In the genomic region with DNA sequence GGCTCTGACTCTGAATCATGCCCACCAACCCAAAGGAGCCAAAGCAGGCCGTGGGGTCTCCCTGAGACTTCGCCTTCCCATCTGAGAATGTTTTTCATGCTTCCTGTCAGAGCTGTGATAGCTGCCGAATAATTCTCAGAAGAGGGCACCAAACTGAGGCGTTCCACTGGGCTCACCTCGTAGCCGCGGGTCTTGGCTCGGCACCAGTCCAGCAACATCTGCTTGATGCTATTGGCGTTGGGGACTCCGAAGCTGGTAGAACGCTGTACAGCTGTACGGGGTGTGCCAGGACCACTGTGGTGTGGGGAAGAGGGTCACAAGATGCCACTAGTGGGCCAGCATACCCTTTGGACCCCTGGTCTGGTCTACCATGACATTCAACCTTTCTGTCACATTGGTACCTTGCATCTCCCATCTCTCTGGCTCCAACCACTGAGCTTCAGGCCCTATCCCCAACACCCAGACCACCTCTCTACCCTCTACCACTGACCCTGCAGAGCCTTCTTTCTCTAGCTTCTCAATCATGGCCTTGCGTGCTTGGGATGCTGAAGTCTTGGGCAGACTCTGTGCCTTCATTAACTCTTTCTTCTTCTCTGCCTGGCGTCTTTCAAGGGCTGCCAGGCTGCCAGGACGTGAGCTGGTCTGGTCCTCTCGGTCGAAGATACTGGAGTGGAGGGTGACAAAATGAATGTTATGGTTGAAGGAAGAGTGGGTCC, we compare ENCODE assay signal across 22 mouse cellular contexts. TPM values are rescaled to one million over a fixed set of nuclear protein-coding genes. Genes with fewer than 3 reads are reported as not detected.
DNase-seq lines count a peak whose midpoint lies in the region; TF ChIP-seq lines count a peak whose summit lies in the region.
"Had no signal": no experiment of that assay in that cellular context is flagged by ENCODE, and none has a peak within 500 bp of the region (broad histone marks: within the 10 kb centered on the region; RNA-seq: fewer than 3 reads in every experiment).

No protein-coding gene starts in this region.

- TF ChIP-seq POLR2A in myocyte (IDR thresholded peaks at IDR 0.05; ENCODE audit: insufficient read length, low read depth): no peak

- H3K4me3 ChIP-seq in myocyte: no peak overlapping the region
- H3K4me3 ChIP-seq: embryonic facial prominence, embryonic 12.5 days; embryonic facial prominence, embryonic 15.5 days; heart, embryonic 13.5 days; hindbrain, embryonic 10.5 days; hindbrain, embryonic 13.5 days; intestine, embryonic 15.5 days had no signal

- intact Hi-C loops in heart, postnatal 36 days (cut with DNase I): no loop called here

- H3K36me3 ChIP-seq in myocyte (ENCODE audit: control insufficient read depth, insufficient read depth): peaks cover 41% of the 10 kb centered on the region

- H3K27me3 ChIP-seq in myocyte (ENCODE audit: control insufficient read depth, insufficient read depth, insufficient read length): no peaks in the 10 kb centered on the region
- H3K27me3 ChIP-seq: embryonic facial prominence, embryonic 15.5 days; heart, embryonic 13.5 days; intestine, embryonic 15.5 days; Patski had no signal

- no peak overlapping the region for H3ac ChIP-seq in myocyte (ENCODE audit: control insufficient read depth, insufficient read length)

- DNase-seq in cerebellum, adult 9-11 months: peak; percentile 60
- DNase-seq in cerebellum, adult 8-10 months: no peak
- DNase-seq in heart, postnatal 36 days: peak; percentile 1 to 2
- no peak for DNase-seq in heart, postnatal 4 days
- no peak for DNase-seq in frontal cortex, postnatal 36 days (ENCODE audit: low spot score in 2 of 2)
- DNase-seq: adrenal gland, postnatal 10 days; cerebellum, adult 18-20 months; forebrain, postnatal 0 days; gastrocnemius, postnatal 10 days; heart, adult 11 months; kidney, adult 11 months; kidney, adult 8-10 months had no signal

- no peaks in the 10 kb centered on the region for H3K79me2 ChIP-seq in myocyte (ENCODE audit: control insufficient read depth, insufficient read depth)

- no peak overlapping the region for H3K4me2 ChIP-seq in myocyte (ENCODE audit: low read depth)
- H3K4me2 ChIP-seq: embryonic facial prominence, embryonic 12.5 days; embryonic facial prominence, embryonic 15.5 days; heart, embryonic 13.5 days; hindbrain, embryonic 13.5 days; intestine, embryonic 15.5 days had no signal

TF ChIP-seq in myocyte, 11 proteins besides CTCF, POLR2A, EP300 and RAD21:
- TF ChIP-seq TCF3 (IDR thresholded peaks at IDR 0.05; ENCODE audit: insufficient read length, low read depth) (no peak), SRF (IDR thresholded peaks at IDR 0.05; ENCODE audit: control insufficient read depth, insufficient read length, low read depth) (no peak), TCF12 (IDR thresholded peaks at IDR 0.05; ENCODE audit: insufficient read depth, poor library complexity, severe bottlenecking) (no peak), POLR2AphosphoS2 (IDR thresholded peaks at IDR 0.05; ENCODE audit: insufficient read length, low read depth) (peak; percentile 39), MYOD1 (IDR thresholded peaks at IDR 0.05; ENCODE audit: control insufficient read depth in 1 of 3, insufficient read length in 2 of 3, low read depth in 2 of 3) (no peak)

RNA-seq across cellular contexts. Expression of a gene that starts 8.0 kb away (rescaled TPM):
- 10 to 100 TPM; 37.6 to 43.8 TPM for total RNA-seq in heart, postnatal 36 days (2021)
- 10 to 100 TPM; 55.7 to 59.2 TPM for total RNA-seq in heart, postnatal 4 days (2021)
- polyA plus RNA-seq in myocyte (2012; fragmentation: generic; extraction: Trizol): 270 TPM

RNA-seq across cellular contexts. Expression of a gene that starts 17.8 kb away (rescaled TPM):
- total RNA-seq in heart, postnatal 36 days (2021): 10 to 100 TPM; 15.7 to 25.8 TPM
- total RNA-seq in heart, postnatal 4 days (2021): 10 to 100 TPM; 17.2 to 21.1 TPM
- polyA plus RNA-seq in myocyte (2012; fragmentation: generic; extraction: Trizol): 5.8 TPM
- total RNA-seq: common myeloid progenitor, adult 5-6 weeks had no signal

RNA-seq across cellular contexts. Expression of a gene that starts 18.0 kb away (rescaled TPM):
- 100 to 1,000 TPM; 146 to 153 TPM for total RNA-seq in heart, postnatal 36 days (2021)
- total RNA-seq in heart, postnatal 4 days (2021): 100 to 1,000 TPM; 188 to 190 TPM
- polyA plus RNA-seq in myocyte (2012; fragmentation: generic; extraction: Trizol): 141 TPM

RNA-seq across cellular contexts. Expression of a gene that starts 34.4 kb away (rescaled TPM):
- not detected for total RNA-seq in heart, postnatal 36 days (2021)
- under 1 TPM; 0.11 to 0.24 TPM for total RNA-seq in heart, postnatal 4 days (2021)
- 0.62 TPM for polyA plus RNA-seq in myocyte (2012; fragmentation: generic; extraction: Trizol)
- total RNA-seq: common myeloid progenitor, adult 5-6 weeks; ES-E14 had no signal

Comparison
In these comparisons a context has a peak if more than half of its experiments do, and no peak if none do; other contexts are left out.
1. DNase-seq: peak in cerebellum, adult 9-11 months (single experiment) and heart, postnatal 36 days (2 of 2); none in cerebellum, adult 8-10 months (single experiment), heart, postnatal 4 days (single experiment) and frontal cortex, postnatal 36 days (0 of 2).